Mouse (Mus musculus): ENCODE measurements around the gene Entpd2. TPM values are rescaled to one million over a fixed set of nuclear protein-coding genes. Genes with fewer than 3 reads are reported as not detected.

Gene Entpd2
- polyA plus RNA-seq, 1 experiment, result not detected

- TF ChIP-seq CTCF (IDR thresholded peaks at IDR 0.05; ENCODE audit: control insufficient read depth, insufficient read depth, insufficient read length), result no peak
- TF ChIP-seq MYOD1 (IDR thresholded peaks at IDR 0.05; ENCODE audit: control insufficient read depth, insufficient read length, low read depth), result no peak
- TF ChIP-seq FOSL1 (IDR thresholded peaks at IDR 0.05; ENCODE audit: insufficient read depth, low read length, poor library complexity, severe bottlenecking), result no peak
- no peak for TF ChIP-seq MAX (IDR thresholded peaks at IDR 0.05)
- no peak for TF ChIP-seq CEBPB (IDR thresholded peaks at IDR 0.05; ENCODE audit: low read depth)
- TF ChIP-seq MYOG (IDR thresholded peaks at IDR 0.05; ENCODE audit: control insufficient read depth, extremely low read depth, insufficient read length), result no peak
- TF ChIP-seq USF1 (IDR thresholded peaks at IDR 0.05; ENCODE audit: low read depth), result no peak
- Histone ChIP-seq H3K79me2 (ENCODE audit: control insufficient read depth, insufficient read depth) (no peaks in the 10 kb centered on the region), H3K79me3 (ENCODE audit: low read depth) (no peaks in the 10 kb centered on the region), H3K4me3 (ENCODE audit: insufficient read depth, poor library complexity, severe bottlenecking) (no peak overlapping the region), H3K36me3 (ENCODE audit: control insufficient read depth, insufficient read depth) (no peaks in the 10 kb centered on the region), H3ac (ENCODE audit: control insufficient read depth, insufficient read length, low read depth) (no peak overlapping the region), H3K27me3 (ENCODE audit: control insufficient read depth, insufficient read depth, insufficient read length) (peaks cover 7% of the 10 kb centered on the region)
Measured at GRCm38 (mm10) chr2:25434292-25434691, 38.6 kb downstream of the Entpd2 start.

GRCm38 (mm10) chr2:25436286-25436820, 40.7 kb downstream of the Entpd2 start:
- Histone ChIP-seq H3K36me3 (ENCODE audit: control insufficient read depth, insufficient read depth) (no peaks in the 10 kb centered on the region), H3K79me2 (ENCODE audit: control insufficient read depth, insufficient read depth) (no peaks in the 10 kb centered on the region)
- TF ChIP-seq CTCF (IDR thresholded peaks at IDR 0.05; ENCODE audit: control insufficient read depth, insufficient read depth, insufficient read length) (no peak), USF1 (IDR thresholded peaks at IDR 0.05; ENCODE audit: low read depth) (no peak), MYOG (IDR thresholded peaks at IDR 0.05; ENCODE audit: control insufficient read depth, extremely low read depth, insufficient read length) (no peak), MYOD1 (IDR thresholded peaks at IDR 0.05; ENCODE audit: control insufficient read depth, insufficient read length, low read depth) (no peak), FOSL1 (IDR thresholded peaks at IDR 0.05; ENCODE audit: insufficient read depth, low read length, poor library complexity, severe bottlenecking) (no peak), CEBPB (IDR thresholded peaks at IDR 0.05; ENCODE audit: low read depth) (no peak), MAX (IDR thresholded peaks at IDR 0.05) (no peak)

GRCm38 (mm10) chr2:25441067-25441466, 45.4 kb downstream of the Entpd2 start:
- H3ac ChIP-seq (ENCODE audit: control insufficient read depth, insufficient read length, low read depth), result no peak overlapping the region
- H3K4me3 ChIP-seq (ENCODE audit: insufficient read depth, poor library complexity, severe bottlenecking), result no peak overlapping the region
- no peaks in the 10 kb centered on the region for H3K27me3 ChIP-seq (ENCODE audit: control insufficient read depth, insufficient read depth, insufficient read length)
- no peaks in the 10 kb centered on the region for H3K36me3 ChIP-seq (ENCODE audit: control insufficient read depth, insufficient read depth)
- TF ChIP-seq MYOD1 (IDR thresholded peaks at IDR 0.05; ENCODE audit: control insufficient read depth, insufficient read length, low read depth) (no peak), CTCF (IDR thresholded peaks at IDR 0.05; ENCODE audit: control insufficient read depth, insufficient read depth, insufficient read length) (no peak), MYOG (IDR thresholded peaks at IDR 0.05; ENCODE audit: control insufficient read depth, extremely low read depth, insufficient read length) (no peak), USF1 (IDR thresholded peaks at IDR 0.05; ENCODE audit: low read depth) (no peak), MAX (IDR thresholded peaks at IDR 0.05) (no peak), CEBPB (IDR thresholded peaks at IDR 0.05; ENCODE audit: low read depth) (no peak), FOSL1 (IDR thresholded peaks at IDR 0.05; ENCODE audit: insufficient read depth, low read length, poor library complexity, severe bottlenecking) (no peak)
- no peaks in the 10 kb centered on the region for H3K79me2 ChIP-seq (ENCODE audit: control insufficient read depth, insufficient read depth)
- no peaks in the 10 kb centered on the region for H3K79me3 ChIP-seq (ENCODE audit: low read depth)

More at GRCm38 (mm10) chr2:25436286-25436820, 40.7 kb downstream of the Entpd2 start:
- no peaks in the 10 kb centered on the region for H3K79me3 ChIP-seq (ENCODE audit: low read depth)
- no peak overlapping the region for H3ac ChIP-seq (ENCODE audit: control insufficient read depth, insufficient read length, low read depth)
- H3K4me3 ChIP-seq (ENCODE audit: insufficient read depth, poor library complexity, severe bottlenecking), result no peak overlapping the region
- no peaks in the 10 kb centered on the region for H3K27me3 ChIP-seq (ENCODE audit: control insufficient read depth, insufficient read depth, insufficient read length)

GRCm38 (mm10) chr2:25442682-25443081, 47.0 kb downstream of the Entpd2 start:
- Histone ChIP-seq H3K79me2 (ENCODE audit: control insufficient read depth, insufficient read depth) (no peaks in the 10 kb centered on the region), H3K4me3 (ENCODE audit: insufficient read depth, poor library complexity, severe bottlenecking) (no peak overlapping the region), H3K79me3 (ENCODE audit: low read depth) (no peaks in the 10 kb centered on the region), H3K27me3 (ENCODE audit: control insufficient read depth, insufficient read depth, insufficient read length) (no peaks in the 10 kb centered on the region), H3ac (ENCODE audit: control insufficient read depth, insufficient read length, low read depth) (no peak overlapping the region), H3K36me3 (ENCODE audit: control insufficient read depth, insufficient read depth) (no peaks in the 10 kb centered on the region)
- TF ChIP-seq CEBPB (IDR thresholded peaks at IDR 0.05; ENCODE audit: low read depth) (no peak), FOSL1 (IDR thresholded peaks at IDR 0.05; ENCODE audit: insufficient read depth, low read length, poor library complexity, severe bottlenecking) (no peak), MYOG (IDR thresholded peaks at IDR 0.05; ENCODE audit: control insufficient read depth, extremely low read depth, insufficient read length) (no peak), MYOD1 (IDR thresholded peaks at IDR 0.05; ENCODE audit: control insufficient read depth, insufficient read length, low read depth) (no peak), MAX (IDR thresholded peaks at IDR 0.05) (no peak), CTCF (IDR thresholded peaks at IDR 0.05; ENCODE audit: control insufficient read depth, insufficient read depth, insufficient read length) (no peak), USF1 (IDR thresholded peaks at IDR 0.05; ENCODE audit: low read depth) (no peak)

Small RNA genes lying within 50 kb of the gene (microRNA-seq; reads per million reads assigned to microRNA genes)
- gene Mir3087 (ENCODE audit: borderline microRNAs expressed), result not detected

Other genes starting within 250 kb of the Entpd2 start
- gene Nrarp, start 215.1 kb upstream of the Entpd2 start, polyA plus RNA-seq (2012; fragmentation: generic; extraction: Trizol), result 0.56 TPM
- 15.5 TPM for gene Tor4a, start 199.0 kb upstream of the Entpd2 start, polyA plus RNA-seq (2012; fragmentation: generic; extraction: Trizol)
- 47.4 TPM for gene Nelfb, start 184.4 kb upstream of the Entpd2 start, polyA plus RNA-seq (2012; fragmentation: generic; extraction: Trizol)
- gene Stpg3, start 181.2 kb upstream of the Entpd2 start, polyA plus RNA-seq (2012; fragmentation: generic; extraction: Trizol), result not detected
- not detected for gene Fam166a, start 177.1 kb upstream of the Entpd2 start, polyA plus RNA-seq (2012; fragmentation: generic; extraction: Trizol)
- 800 TPM for gene Tubb4b, start 171.2 kb upstream of the Entpd2 start, polyA plus RNA-seq (2012; fragmentation: generic; extraction: Trizol)
- not detected for gene Slc34a3, start 161.5 kb upstream of the Entpd2 start, polyA plus RNA-seq (2012; fragmentation: generic; extraction: Trizol)
- gene Rnf224, start 159.1 kb upstream of the Entpd2 start, polyA plus RNA-seq (2012; fragmentation: generic; extraction: Trizol), result not detected
- 0.22 TPM for gene Rnf208, start 153.6 kb upstream of the Entpd2 start, polyA plus RNA-seq (2012; fragmentation: generic; extraction: Trizol)
- 0.25 TPM for gene Cysrt1, start 153.4 kb upstream of the Entpd2 start, polyA plus RNA-seq (2012; fragmentation: generic; extraction: Trizol)
- gene AL732309.1, start 149.0 kb upstream of the Entpd2 start, polyA plus RNA-seq (2012; fragmentation: generic; extraction: Trizol), result 3.9 TPM
- gene Tmem203, start 140.4 kb upstream of the Entpd2 start, polyA plus RNA-seq (2012; fragmentation: generic; extraction: Trizol), result 28.5 TPM
- gene Tprn, start 133.3 kb upstream of the Entpd2 start, polyA plus RNA-seq (2012; fragmentation: generic; extraction: Trizol), result 7.4 TPM
- 143 TPM for gene Ssna1, start 123.4 kb upstream of the Entpd2 start, polyA plus RNA-seq (2012; fragmentation: generic; extraction: Trizol)
- gene Anapc2, start 123.4 kb upstream of the Entpd2 start, polyA plus RNA-seq (2012; fragmentation: generic; extraction: Trizol), result 89.4 TPM
- gene Tmem210, start 107.7 kb upstream of the Entpd2 start, polyA plus RNA-seq (2012; fragmentation: generic; extraction: Trizol), result not detected
- gene Lrrc26, start 106.0 kb upstream of the Entpd2 start, polyA plus RNA-seq (2012; fragmentation: generic; extraction: Trizol), result not detected
- 0.02 TPM for gene Grin1, start 76.7 kb upstream of the Entpd2 start, polyA plus RNA-seq (2012; fragmentation: generic; extraction: Trizol)
- 38.0 TPM for gene Man1b1, start 63.5 kb upstream of the Entpd2 start, polyA plus RNA-seq (2012; fragmentation: generic; extraction: Trizol)
- 22.4 TPM for gene Dpp7, start 39.5 kb upstream of the Entpd2 start, polyA plus RNA-seq (2012; fragmentation: generic; extraction: Trizol)
- 96.6 TPM for gene Uap1l1, start 30.2 kb upstream of the Entpd2 start, polyA plus RNA-seq (2012; fragmentation: generic; extraction: Trizol)
- 25.8 TPM for gene Sapcd2, start 23.6 kb upstream of the Entpd2 start, polyA plus RNA-seq (2012; fragmentation: generic; extraction: Trizol)
- 79.9 TPM for gene Npdc1, start 3.5 kb downstream of the Entpd2 start, polyA plus RNA-seq (2012; fragmentation: generic; extraction: Trizol)
- 0.08 TPM for gene Fut7, start 27.4 kb downstream of the Entpd2 start, polyA plus RNA-seq (2012; fragmentation: generic; extraction: Trizol)
- 4.2 TPM for gene Abca2, start 32.8 kb downstream of the Entpd2 start, polyA plus RNA-seq (2012; fragmentation: generic; extraction: Trizol)
- 0.15 TPM for gene Clic3, start 61.0 kb downstream of the Entpd2 start, polyA plus RNA-seq (2012; fragmentation: generic; extraction: Trizol)
- gene Paxx, start 65.2 kb downstream of the Entpd2 start, polyA plus RNA-seq (2012; fragmentation: generic; extraction: Trizol), result 12.3 TPM
- not detected for gene Ptgds, start 74.2 kb downstream of the Entpd2 start, polyA plus RNA-seq (2012; fragmentation: generic; extraction: Trizol)
- not detected for gene Lcn12, start 98.0 kb downstream of the Entpd2 start, polyA plus RNA-seq (2012; fragmentation: generic; extraction: Trizol)
- gene Fbxw5, start 104.9 kb downstream of the Entpd2 start, polyA plus RNA-seq (2012; fragmentation: generic; extraction: Trizol), result 35.8 TPM
- 0.32 TPM for gene C8g, start 105.8 kb downstream of the Entpd2 start, polyA plus RNA-seq (2012; fragmentation: generic; extraction: Trizol)
- 28.8 TPM for gene Traf2, start 151.1 kb downstream of the Entpd2 start, polyA plus RNA-seq (2012; fragmentation: generic; extraction: Trizol)
- gene Edf1, start 162.0 kb downstream of the Entpd2 start, polyA plus RNA-seq (2012; fragmentation: generic; extraction: Trizol), result 340 TPM
- gene Mamdc4, start 179.0 kb downstream of the Entpd2 start, polyA plus RNA-seq (2012; fragmentation: generic; extraction: Trizol), result 5.7 TPM
- 94.2 TPM for gene Phpt1, start 179.3 kb downstream of the Entpd2 start, polyA plus RNA-seq (2012; fragmentation: generic; extraction: Trizol)
- 0.29 TPM for gene Ajm1, start 185.9 kb downstream of the Entpd2 start, polyA plus RNA-seq (2012; fragmentation: generic; extraction: Trizol)
- gene Rabl6, start 212.6 kb downstream of the Entpd2 start, polyA plus RNA-seq (2012; fragmentation: generic; extraction: Trizol), result 58.9 TPM
- 0.15 TPM for gene Ccdc183, start 221.8 kb downstream of the Entpd2 start, polyA plus RNA-seq (2012; fragmentation: generic; extraction: Trizol)
- gene Tmem141, start 226.1 kb downstream of the Entpd2 start, polyA plus RNA-seq (2012; fragmentation: generic; extraction: Trizol), result 12.9 TPM
- 0.14 TPM for gene Fcna, start 232.2 kb downstream of the Entpd2 start, polyA plus RNA-seq (2012; fragmentation: generic; extraction: Trizol)

Measured in C2C12 (cell line).